Mouse (Mus musculus) telencephalon, adult 2 months (tissue): Measurements from ENCODE around the gene 1500015O10Rik.

Experiments
- DNase-seq: peaks from one replicate; pipeline ENCODE4 v3.0.0-alpha.2; 2011; ENCODE audit warnings: low read depth, low spot score

Gene 1500015O10Rik

DNA sequence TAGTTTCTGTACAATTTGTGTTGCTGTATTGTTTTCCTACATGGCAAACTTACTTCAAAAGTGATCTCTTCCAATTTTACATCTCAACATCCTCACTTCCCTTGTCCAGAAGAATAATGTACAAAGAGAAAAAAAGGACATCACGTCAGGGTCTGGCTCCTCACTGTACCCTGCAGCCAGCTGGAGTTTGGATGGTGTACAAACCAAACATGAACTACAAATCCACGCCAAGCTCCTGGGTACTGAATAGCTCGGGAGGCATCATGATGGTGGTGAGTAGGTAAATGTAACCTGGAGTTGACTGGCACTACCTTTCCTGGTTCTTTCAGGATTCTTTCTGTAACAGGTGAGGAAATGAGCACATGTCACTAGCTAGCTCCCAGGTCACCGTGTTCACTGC is 43.7 kb downstream of the 1500015O10Rik start:
- DNase-seq = no peak

DNA sequence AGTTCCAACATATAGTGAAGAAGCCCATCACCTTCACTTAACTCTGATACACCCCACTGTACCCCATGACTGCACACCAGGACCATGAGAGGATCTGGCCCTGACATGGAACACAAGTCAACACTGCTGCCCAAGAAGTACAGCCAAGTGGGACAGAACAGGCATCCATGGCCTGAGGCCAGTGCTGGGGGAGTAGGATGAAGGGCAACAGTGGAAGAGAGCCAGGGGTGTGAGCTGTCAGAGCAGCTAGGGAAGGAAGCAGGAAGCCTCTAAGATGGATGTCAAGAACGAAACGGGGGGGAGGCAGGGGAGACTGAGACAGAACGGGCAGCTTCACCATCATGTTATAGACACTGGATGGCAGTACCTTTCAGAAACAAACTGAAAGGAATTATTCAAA is 45.7 kb downstream of the 1500015O10Rik start:
- DNase-seq = no peak

DNA sequence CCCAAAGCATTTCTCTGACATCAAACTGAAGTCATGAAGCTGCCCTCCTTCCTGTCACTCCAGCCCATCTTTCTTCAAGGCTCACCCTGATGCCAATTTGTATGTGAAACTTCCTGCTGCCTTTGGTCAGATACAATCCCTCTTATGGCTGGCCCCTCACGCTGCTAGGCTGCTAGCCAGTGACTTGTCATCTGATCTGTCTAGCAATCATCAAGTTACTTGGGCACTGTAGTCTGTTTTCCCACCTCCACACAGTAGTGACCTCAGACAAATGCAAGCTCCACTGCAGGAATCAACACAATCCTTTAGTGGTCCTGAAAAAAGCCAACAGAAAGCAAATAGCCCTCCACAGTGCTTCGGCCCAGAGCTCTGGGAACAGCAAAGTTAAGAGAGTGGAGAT is 50.8 kb downstream of the 1500015O10Rik start:
- DNase-seq = no peak

DNA sequence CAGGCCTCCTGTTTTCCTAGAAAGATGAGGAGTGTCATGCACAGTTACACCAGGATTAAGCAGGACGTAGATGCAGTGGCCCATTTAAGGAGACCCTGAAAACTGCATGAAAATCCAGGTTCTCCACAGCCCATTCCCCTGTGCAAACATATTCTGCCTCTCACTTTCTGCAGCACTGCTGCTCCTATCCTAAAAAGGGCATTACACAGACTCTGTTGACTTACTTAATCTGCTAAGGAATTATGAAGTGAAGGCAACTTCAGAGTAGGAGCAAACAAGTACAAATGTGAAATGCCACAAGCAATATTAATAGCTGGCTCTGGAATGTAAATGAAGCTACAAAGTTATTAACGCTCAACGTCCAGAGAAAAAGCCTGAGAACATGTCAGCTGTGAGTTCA is 51.3 kb downstream of the 1500015O10Rik start:
- DNase-seq = no peak

DNA sequence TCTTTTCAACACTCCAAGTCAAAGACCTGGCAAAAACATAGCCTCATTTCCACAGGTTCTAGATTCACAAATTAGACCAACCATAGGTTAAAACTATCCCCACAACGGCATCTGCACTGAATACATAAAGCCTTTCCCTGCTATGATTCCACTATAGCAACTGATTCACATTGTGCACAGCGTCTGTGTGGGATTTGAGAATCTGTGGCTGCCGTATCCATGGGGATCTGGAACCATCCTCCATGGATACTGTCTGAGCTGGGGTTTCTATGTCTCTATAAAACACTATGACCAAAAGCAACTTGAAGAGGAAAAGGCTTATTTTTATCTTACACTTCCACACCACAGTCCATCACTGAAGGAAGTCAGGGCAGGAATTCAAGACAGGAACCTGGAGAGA is 52.3 kb downstream of the 1500015O10Rik start:
- peak; percentile 58 for DNase-seq

DNA sequence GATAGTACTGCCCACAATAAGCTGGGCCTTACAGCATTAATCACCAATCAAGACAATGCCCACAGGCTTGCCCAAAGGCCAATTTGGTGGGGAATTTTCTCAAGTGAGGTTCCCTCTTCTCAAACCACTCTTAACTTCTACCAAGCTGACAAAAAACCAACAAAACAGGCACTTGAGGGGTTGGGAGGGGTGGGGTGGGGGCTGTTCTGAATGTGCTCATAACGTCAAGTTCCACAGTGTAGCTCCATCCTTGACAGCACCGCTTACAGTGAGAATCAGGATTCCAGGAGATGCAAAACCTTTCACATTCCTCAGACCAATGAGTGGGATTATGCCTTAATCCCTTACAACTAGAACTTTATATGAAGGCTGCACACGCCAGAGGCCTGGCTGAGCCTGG is 52.8 kb downstream of the 1500015O10Rik start:
- no peak for DNase-seq

DNA sequence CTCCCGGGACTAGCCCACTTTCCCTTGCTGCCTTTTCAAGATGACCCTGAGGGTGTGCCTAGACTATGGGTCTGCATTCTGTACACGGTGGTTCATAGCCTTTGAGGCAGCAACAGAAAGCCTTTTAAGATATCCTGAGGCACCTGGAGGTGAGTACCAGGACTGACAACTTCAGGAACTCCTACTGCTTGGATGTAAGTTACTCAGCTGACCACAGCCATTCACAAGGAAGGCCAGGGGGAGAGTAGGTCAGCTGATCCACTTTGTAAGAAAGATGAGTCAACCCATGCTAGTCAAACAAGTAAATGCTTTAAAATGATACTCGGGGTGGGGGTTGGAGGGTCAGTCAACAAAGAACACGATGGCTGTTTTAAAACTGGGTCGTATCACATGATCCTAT is 54.9 kb downstream of the 1500015O10Rik start:
- no peak for DNase-seq

DNA sequence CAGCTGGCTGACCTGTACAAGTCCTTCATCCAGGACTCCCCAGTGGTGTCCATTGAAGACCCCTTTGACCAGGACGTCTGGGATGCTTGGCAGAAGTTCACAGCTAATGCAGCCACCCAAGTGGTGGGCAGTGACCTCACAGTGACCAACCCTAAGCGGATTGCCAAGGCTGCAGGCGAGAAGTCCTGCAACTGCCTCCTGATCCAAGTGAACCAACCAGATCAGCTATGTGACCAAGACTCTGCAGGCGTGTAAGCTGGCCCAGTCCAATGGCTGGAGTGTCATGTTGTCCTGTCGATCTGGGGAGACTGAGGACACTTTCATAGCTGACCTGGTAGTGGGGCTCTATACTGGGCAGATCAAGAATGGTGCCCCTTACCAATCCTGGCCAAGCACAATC is 56.3 kb downstream of the 1500015O10Rik start:
- no peak for DNase-seq

DNA sequence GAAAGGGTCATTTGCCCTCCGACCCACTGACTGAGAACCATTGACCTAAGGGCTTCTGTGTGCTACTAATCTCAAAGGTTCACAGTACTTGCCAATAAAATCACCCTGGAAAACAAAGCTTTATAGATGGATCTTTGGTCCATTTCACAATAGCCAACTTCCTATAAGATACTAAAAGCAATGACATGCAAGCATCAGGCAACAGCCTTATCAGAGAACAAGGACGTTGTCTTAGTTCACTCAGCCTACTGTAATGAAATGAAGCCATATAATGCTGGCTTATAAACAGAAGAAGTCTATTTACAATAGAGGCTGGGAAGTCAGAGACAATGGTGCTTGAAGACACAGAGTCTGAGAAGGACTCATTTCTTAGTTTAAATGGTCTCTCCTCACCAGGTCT is 59.4 kb downstream of the 1500015O10Rik start:
- DNase-seq = no peak
